Mouse (Mus musculus) hindlimb bud, embryonic 11.5 days (tissue): ENCODE results near the gene Tmem202.
A peak's percentile ranks its signal among the peaks of the same experiment; 100 is the strongest.

Experiments
- DNase-seq: peaks from one replicate; pipeline ENCODE4 v3.0.0-alpha.2; 2012; ENCODE audit warnings: low read depth, low spot score; ENCODE audit errors: extremely low spot score

Tmem202 gene

DNA sequence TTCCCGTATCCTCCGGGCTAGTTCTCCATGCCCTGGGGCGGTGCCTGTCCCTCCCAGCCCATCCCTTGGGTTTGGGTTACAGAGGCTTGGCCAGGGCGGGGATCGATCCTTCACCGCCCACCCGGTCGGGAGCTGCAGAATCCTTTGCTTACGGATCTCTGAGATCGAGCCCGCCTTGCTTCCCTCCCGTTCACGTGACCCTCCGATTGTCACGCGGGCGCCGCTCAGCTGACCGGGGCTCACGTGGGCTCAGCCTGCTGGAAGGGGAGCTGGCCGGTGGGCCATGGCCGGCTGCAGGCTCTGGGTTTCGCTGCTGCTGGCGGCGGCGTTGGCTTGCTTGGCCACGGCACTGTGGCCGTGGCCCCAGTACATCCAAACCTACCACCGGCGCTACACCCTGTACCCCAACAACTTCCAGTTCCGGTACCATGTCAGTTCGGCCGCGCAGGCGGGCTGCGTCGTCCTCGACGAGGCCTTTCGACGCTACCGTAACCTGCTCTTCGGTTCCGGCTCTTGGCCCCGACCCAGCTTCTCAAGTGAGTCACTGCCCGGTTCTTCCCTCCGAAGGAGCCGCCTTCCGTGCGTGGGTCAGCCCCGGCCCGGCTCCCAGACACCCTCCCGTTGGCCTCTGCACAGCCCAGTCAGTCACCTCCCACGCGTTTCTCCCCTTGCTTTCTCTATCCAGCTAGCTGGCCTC lies at the start of gene Tmem202, which contains the start of gene Hexa:
TSS of gene Tmem202 (minus strand) at position 407 of the 697 bp plus-strand sequence.
TSS of gene Hexa (plus strand) at position 100 of the 697 bp plus-strand sequence.
- peak; percentile 42 for DNase-seq

GRCm38 (mm10) chr9:59588710-59589671 lies 49.3 kb upstream of the Tmem202 start:
- no peak for DNase-seq

- no peak for DNase-seq
Observed at GRCm38 (mm10) chr9:59588252-59588651, 48.6 kb upstream of the Tmem202 start.

GRCm38 (mm10) chr9:59584871-59585308 lies 45.2 kb upstream of the Tmem202 start:
- peak; percentile 56 for DNase-seq

- no peak for DNase-seq
Observed at GRCm38 (mm10) chr9:59578505-59578867, 38.8 kb upstream of the Tmem202 start.

- DNase-seq, result peak; percentile 86
Observed at GRCm38 (mm10) chr9:59577844-59578504, 38.3 kb upstream of the Tmem202 start, which contains the start of gene Celf6. Celf6 (plus strand) TSS chr9:59577917.

DNA sequence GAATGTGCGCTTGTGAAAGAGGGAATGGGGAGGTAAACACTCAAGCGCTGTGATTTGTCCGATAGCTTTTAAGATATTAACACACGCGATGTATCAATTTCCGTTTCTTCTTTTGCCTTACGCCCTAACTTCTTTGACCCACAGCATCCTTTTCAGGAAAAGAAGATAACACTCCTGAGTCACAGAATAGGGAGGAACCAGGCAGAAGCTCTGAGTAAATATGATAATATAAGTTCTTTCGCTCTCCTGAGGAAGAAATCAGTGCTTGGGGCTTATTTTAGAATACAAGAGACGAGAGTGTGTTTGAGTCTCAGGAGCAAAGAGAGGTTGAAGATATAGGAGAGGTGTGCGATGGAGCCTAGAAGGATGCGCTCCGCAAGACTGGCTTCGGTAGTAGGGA lies 37.8 kb upstream of the Tmem202 start:
- DNase-seq, result no peak

DNA sequence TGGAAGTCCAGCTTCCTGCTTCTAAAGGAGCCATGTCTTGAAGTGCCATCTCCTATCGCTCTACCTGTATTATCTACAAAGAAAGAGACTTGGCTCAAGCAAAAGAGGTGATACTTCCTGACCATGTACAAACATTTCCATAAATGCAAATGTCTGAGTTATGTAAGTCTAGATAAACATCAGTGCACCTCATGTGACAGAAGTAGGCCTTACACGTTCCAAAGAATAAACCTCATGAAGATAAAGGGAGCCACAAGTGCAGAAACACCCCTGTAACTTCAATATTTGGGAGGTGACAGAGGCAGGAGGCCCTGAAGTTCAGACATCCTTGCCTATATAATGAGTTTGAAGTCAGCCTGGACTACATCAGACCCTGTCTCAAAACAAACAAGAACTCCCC lies 32.2 kb upstream of the Tmem202 start:
- no peak for DNase-seq

- no peak for DNase-seq
Observed at GRCm38 (mm10) chr9:59567111-59567510, 27.5 kb upstream of the Tmem202 start.

DNA sequence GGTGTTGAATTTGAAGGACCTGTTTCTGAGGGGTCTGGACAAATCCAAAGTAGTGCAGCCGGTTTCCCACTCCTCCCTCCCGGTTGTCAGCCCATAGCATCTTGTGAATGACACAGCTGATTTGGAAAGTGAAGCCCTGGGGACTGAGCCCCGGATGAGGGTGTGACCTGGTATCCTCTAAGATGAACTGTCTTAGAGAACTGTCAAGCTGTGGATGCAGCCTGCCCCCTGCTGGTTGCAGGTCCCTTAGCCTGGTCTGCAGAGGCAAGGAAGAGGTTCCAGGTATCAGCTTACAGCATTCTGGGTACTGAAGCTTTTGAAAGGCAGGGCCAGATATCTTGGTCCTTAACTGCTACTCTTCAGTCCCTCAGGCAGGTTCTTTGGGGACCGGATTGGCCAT lies 26.0 kb upstream of the Tmem202 start:
- DNase-seq, result no peak

- no peak for DNase-seq
Observed at GRCm38 (mm10) chr9:59553719-59554118, 14.1 kb upstream of the Tmem202 start.

DNA sequence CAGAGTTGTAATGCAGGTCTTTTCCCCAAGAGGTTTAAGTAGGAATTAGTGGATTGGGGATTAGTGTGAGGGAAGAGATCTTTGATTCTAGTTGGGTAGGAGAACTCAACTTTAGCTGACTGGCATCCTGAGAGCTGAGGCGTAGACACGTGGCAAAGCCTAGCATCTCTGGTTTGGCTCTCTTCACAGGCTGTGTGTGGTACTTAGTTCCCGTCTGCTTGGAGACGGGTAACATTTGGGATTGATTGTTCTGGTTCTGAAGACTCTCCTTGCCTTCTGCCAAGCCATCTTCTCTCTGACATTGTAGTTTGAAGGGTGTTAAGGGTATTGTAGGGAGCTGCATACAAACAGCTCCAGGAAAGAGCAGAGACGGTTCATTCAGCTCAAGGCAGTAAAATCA lies 13.0 kb upstream of the Tmem202 start:
- DNase-seq, result no peak

GRCm38 (mm10) chr9:59551620-59552031 lies 12.0 kb upstream of the Tmem202 start:
- DNase-seq, result no peak

DNA sequence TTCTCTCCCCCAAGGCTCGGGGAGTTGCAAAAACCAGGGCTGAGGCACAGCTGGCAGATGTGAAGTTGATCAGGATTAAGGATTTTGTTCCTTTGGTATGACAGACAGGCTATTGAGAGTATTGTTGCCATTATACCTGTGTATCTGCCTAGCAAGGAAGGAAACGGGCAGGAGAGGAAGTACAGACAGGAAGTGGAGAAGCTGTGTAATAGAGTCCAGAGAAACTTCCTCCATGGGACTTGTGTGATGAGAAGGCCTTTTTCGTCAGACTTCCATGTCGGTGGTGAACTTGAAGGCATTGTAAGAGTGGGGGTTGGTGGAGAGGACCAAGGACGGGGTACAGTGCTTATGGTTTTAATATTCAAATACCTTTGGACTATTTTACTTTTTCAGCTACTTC lies 11.4 kb upstream of the Tmem202 start:
- no peak for DNase-seq

DNA sequence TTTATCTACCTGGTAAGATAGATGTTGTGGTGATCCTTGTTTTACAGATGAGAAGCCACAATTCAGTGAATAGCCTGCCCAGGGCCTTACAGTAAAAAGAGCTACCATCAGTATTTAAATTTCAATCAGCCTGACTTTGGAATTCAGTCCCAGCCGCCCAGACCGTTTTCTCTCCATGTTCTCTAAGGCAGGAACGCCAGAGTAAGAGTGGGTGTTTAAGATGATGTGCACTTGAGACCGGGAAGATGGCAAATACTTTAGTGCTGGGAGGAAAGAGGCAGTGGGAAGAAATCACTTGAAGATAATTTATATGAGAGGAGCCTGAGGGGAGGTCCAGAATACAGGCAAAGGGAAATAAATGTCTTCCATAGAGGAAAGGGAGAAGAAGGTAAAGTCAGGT lies 10.4 kb upstream of the Tmem202 start:
- no peak for DNase-seq

- no peak for DNase-seq
Observed at GRCm38 (mm10) chr9:59548961-59549487, 9.4 kb upstream of the Tmem202 start.

DNA sequence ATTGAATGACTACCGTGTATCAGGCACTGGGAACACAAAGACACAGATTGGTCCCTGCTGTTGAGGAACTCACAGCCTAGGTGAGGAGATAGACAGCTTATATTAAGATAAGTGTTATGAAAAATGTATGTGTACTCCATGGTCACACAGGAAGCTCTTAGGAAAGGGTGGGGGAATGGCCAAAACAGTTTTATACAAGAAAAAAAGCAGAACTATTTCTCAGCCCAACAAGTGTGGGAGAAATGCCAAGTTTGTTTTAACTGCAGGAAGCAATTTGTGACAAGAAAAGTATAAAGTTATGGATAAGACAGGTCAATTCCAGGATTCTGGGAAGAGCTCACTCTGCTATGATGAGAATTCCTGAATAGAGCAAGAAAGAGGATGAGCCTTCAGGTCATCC lies 8.2 kb upstream of the Tmem202 start:
- no peak for DNase-seq

GRCm38 (mm10) chr9:59544739-59545138 lies 5.1 kb upstream of the Tmem202 start:
- DNase-seq, result no peak

DNA sequence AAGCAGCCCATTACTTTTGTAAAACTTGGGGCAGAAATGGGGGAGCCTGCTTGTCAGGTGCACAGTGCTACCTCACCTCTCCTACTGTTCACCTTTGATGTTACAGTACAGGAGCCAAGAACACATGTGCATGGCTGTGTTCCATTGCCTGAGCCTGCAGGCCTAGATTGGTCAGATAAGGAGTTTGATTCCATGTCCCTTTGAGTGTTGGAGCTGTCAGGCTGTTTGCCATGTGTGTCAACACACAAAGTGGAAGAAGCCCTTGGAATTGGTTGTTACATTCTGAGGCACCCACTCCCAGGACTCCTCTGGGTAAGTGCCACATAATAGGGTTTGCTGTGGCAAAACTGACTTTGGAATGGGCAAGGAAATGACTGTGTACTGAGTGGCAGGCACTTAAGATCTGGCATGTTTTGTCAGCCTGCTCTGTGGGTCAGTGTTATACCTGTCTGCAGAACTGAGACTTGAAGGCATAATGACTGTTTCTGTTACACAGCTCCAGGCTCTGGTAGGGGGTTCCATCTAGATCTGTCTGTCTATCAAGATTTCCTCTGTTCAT lies 3.2 kb upstream of the Tmem202 start:
- DNase-seq, result no peak

DNA sequence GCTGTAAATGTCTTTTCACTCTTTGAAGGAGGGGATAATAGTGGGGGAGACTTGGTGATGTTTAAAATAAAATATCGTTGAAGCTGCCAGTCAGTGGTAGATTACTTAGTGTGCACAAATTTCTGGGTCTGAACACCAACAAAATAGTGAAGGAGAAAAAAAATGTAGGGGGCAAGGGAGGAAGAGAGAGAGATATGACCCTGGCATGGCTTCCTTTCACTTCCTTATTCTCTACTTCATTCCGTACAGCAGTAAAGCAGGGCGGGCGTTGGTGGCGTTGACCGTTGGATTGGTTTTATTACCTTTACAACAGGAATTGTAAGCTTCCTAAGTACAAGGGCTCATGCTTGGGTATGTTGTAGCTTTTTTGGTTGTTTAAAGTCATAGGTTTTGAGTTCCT lies 2.0 kb upstream of the Tmem202 start:
- DNase-seq, result no peak

DNA sequence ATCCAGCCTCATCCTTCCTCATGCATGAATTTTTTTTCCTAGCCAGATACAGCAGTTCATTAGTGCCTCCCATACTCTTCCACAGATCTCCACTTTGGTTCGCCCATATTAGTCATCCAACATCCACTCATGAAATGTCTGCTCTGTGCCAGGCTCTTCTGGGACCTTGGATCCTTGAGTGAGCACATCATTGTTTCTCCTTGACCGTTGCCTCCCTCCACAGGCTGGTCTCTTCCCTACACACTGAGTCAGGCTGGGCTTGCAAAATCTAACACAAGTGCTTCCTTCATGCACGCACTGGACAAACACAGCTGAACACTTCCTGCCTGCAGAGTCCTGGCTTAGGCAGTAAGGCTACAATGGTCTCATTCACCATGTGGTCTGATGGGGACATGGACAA lies 2.0 kb downstream of the Tmem202 start:
- no peak for DNase-seq
